Mouse (Mus musculus): ENCODE measurements around the gene Nxf1.

The Nxf1 gene

GRCm38 (mm10) chr19:8756635-8757387, at the start of gene Nxf1:
Gene Nxf1, plus strand, starts transcription at chr19:8757073.
- CTCF ChIA-PET = interaction anchor here in 2 of 4 experiments (0.9 to 1.7 kb wide), 6 partner anchors 10 to 41 kb away, joined by 3 to 10 read pairs (median 4); partner anchors contain the start of gene Tmem179b (in 1 of the 2)
- POLR2A ChIA-PET = interaction anchor here (0.5 to 15.6 kb wide), 140 partner anchors 8 to 1707 kb away, joined by 3 to 436 read pairs (median 5); partner anchors contain the start of genes Tmem179b (in 4 of the 4), 1700092M07Rik (in 3 of the 4), 1810009A15Rik (in 3 of the 4) and AC129217.1 (in 3 of the 4)

- ChIA-PET CTCF (interaction anchor here in 2 of 4 experiments (0.5 to 1.4 kb wide), 4 partner anchors 9 to 14 kb away, joined by 3 to 9 read pairs (median 6); partner anchors contain the start of gene Slc3a2 (in 1 of the 2)), POLR2A (interaction anchor here (0.6 to 23.4 kb wide), 36 partner anchors 7 to 1667 kb away, joined by 3 to 974 read pairs (median 4); partner anchors contain the start of genes Slc3a2 (in 4 of the 4), Nxf1 (in 2 of the 4), Tmem179b (in 2 of the 4) and 1810009A15Rik (in 1 of the 4))
Measured at GRCm38 (mm10) chr19:8708954-8709353, 47.9 kb upstream of the Nxf1 start.

GRCm38 (mm10) chr19:8710057-8710456, 46.8 kb upstream of the Nxf1 start:
- ChIA-PET POLR2A (interaction anchor here (0.6 to 23.4 kb wide), 35 partner anchors 8 to 1103 kb away, joined by 3 to 974 read pairs (median 4); partner anchors contain the start of genes Slc3a2 (in 4 of the 4), Hnrnpul2 (in 3 of the 4), 1810009A15Rik (in 2 of the 4) and Gm49416 (in 2 of the 4)), CTCF (interaction anchor here in 2 of 4 experiments (1.0 to 1.4 kb wide), 2 partner anchors 8 kb away, joined by 5 to 9 read pairs; no protein-coding TSS in a partner anchor)

GRCm38 (mm10) chr19:8711506-8711905, 45.4 kb upstream of the Nxf1 start:
- ChIA-PET POLR2A (interaction anchor here (0.6 to 23.4 kb wide), 26 partner anchors 9 to 1105 kb away, joined by 3 to 1732 read pairs (median 28); partner anchors contain the start of genes Slc3a2 (in 4 of the 4), Nxf1 (in 3 of the 4), 1700092M07Rik (in 2 of the 4) and Gng3 (in 2 of the 4)), CTCF (no interaction called here)

- ChIA-PET POLR2A (interaction anchor here (0.5 to 20.5 kb wide), 92 partner anchors 8 to 1771 kb away, joined by 3 to 1732 read pairs (median 7); partner anchors contain the start of genes Slc3a2 (in 4 of the 4), 1700092M07Rik (in 3 of the 4), 1810009A15Rik (in 3 of the 4) and Gm49416 (in 3 of the 4)), CTCF (interaction anchor here (0.7 to 3.3 kb wide), 9 partner anchors 10 to 1672 kb away, joined by 3 to 39 read pairs (median 3); partner anchors contain the start of genes Slc3a2 (in 2 of the 4) and Stip1 (in 1 of the 4))
Measured at GRCm38 (mm10) chr19:8711949-8712869, 44.7 kb upstream of the Nxf1 start.

- ChIA-PET POLR2A (interaction anchor here (0.6 to 20.5 kb wide), 147 partner anchors 8 to 1772 kb away, joined by 3 to 1732 read pairs (median 5); partner anchors contain the start of genes Slc3a2 (in 4 of the 4), 1700092M07Rik (in 3 of the 4), 1810009A15Rik (in 3 of the 4) and Gm49416 (in 3 of the 4)), CTCF (interaction anchor here (0.7 to 3.3 kb wide), 17 partner anchors 9 to 1673 kb away, joined by 3 to 39 read pairs (median 4); partner anchors contain the start of genes Slc3a2 (in 2 of the 4), Stip1 (in 1 of the 4), Tmem179b (in 1 of the 4) and Ttc9c (in 1 of the 4))
Measured at GRCm38 (mm10) chr19:8712870-8713305, 44.0 kb upstream of the Nxf1 start.

- CTCF ChIA-PET = interaction anchor here (0.5 to 3.3 kb wide), 21 partner anchors 9 to 1673 kb away, joined by 3 to 39 read pairs (median 4); partner anchors contain the start of genes Slc3a2 (in 3 of the 4), Stip1 (in 1 of the 4), Tmem179b (in 1 of the 4) and Ttc9c (in 1 of the 4)
- POLR2A ChIA-PET = interaction anchor here (0.6 to 20.5 kb wide), 175 partner anchors 9 to 1772 kb away, joined by 3 to 1732 read pairs (median 4); partner anchors contain the start of genes Slc3a2 (in 4 of the 4), 1700092M07Rik (in 3 of the 4), 1810009A15Rik (in 3 of the 4) and Gm49416 (in 3 of the 4)
Measured at GRCm38 (mm10) chr19:8713306-8713996, 43.4 kb upstream of the Nxf1 start.

- POLR2A ChIA-PET = interaction anchor here (0.7 to 20.5 kb wide), 126 partner anchors 8 to 1745 kb away, joined by 3 to 1732 read pairs (median 6); partner anchors contain the start of genes Slc3a2 (in 4 of the 4), 1700092M07Rik (in 3 of the 4), 1810009A15Rik (in 3 of the 4) and Gm49416 (in 3 of the 4)
- CTCF ChIA-PET = interaction anchor here (0.6 to 3.3 kb wide), 12 partner anchors 8 to 239 kb away, joined by 3 to 39 read pairs (median 4); partner anchors contain the start of genes Slc3a2 (in 3 of the 4), Tmem179b (in 1 of the 4), Ttc9c (in 1 of the 4) and Tut1 (in 1 of the 4)
Measured at GRCm38 (mm10) chr19:8713997-8714652, 42.7 kb upstream of the Nxf1 start.

- POLR2A ChIA-PET = interaction anchor here (0.6 to 20.5 kb wide), 79 partner anchors 7 to 1474 kb away, joined by 3 to 1732 read pairs (median 6); partner anchors contain the start of genes 1810009A15Rik (in 4 of the 4), Gm49416 (in 4 of the 4), Slc3a2 (in 4 of the 4) and Gng3 (in 3 of the 4)
- CTCF ChIA-PET = interaction anchor here in 3 of 4 experiments (0.5 to 3.3 kb wide), 5 partner anchors 8 to 1331 kb away, joined by 3 to 39 read pairs (median 3); partner anchors contain the start of gene Slc3a2 (in 2 of the 3)
Measured at GRCm38 (mm10) chr19:8714653-8715481, 42.0 kb upstream of the Nxf1 start.

- POLR2A ChIA-PET = interaction anchor here (0.6 to 20.5 kb wide), 86 partner anchors 9 to 1765 kb away, joined by 3 to 1732 read pairs (median 4); partner anchors contain the start of genes 1700092M07Rik (in 3 of the 4), 1810009A15Rik (in 3 of the 4), Eef1g (in 3 of the 4) and Gm49416 (in 3 of the 4)
- CTCF ChIA-PET = interaction anchor here in 2 of 4 experiments (0.6 to 1.8 kb wide), 10 partner anchors 12 to 1641 kb away, joined by 3 to 11 read pairs (median 4); partner anchors contain the start of gene Nxf1 (in 1 of the 2)
Measured at GRCm38 (mm10) chr19:8715868-8716766, 40.8 kb upstream of the Nxf1 start.

GRCm38 (mm10) chr19:8716767-8717475, 40.0 kb upstream of the Nxf1 start:
- POLR2A ChIA-PET = interaction anchor here (0.7 to 20.5 kb wide), 59 partner anchors 9 to 1677 kb away, joined by 3 to 1732 read pairs (median 5); partner anchors contain the start of genes 1700092M07Rik (in 3 of the 4), Slc3a2 (in 3 of the 4), 1810009A15Rik (in 2 of the 4) and Eef1g (in 2 of the 4)

GRCm38 (mm10) chr19:8718357-8718756, 38.5 kb upstream of the Nxf1 start:
- CTCF ChIA-PET = interaction anchor here (0.6 to 1.8 kb wide), 81 partner anchors 8 to 1616 kb away, joined by 3 to 21 read pairs (median 4); partner anchors contain the start of genes 1700092M07Rik (in 2 of the 4), Tut1 (in 2 of the 4), AC129217.1 (in 1 of the 4) and B3gat3 (in 1 of the 4)
- POLR2A ChIA-PET = interaction anchor here (0.6 to 20.5 kb wide), 43 partner anchors 8 to 1723 kb away, joined by 3 to 1732 read pairs (median 5); partner anchors contain the start of genes 1700092M07Rik (in 2 of the 4), 1810009A15Rik (in 2 of the 4), Gm49416 (in 2 of the 4) and Nxf1 (in 2 of the 4)

More at GRCm38 (mm10) chr19:8716767-8717475, 40.0 kb upstream of the Nxf1 start:
- CTCF ChIA-PET = interaction anchor here in 2 of 4 experiments (0.6 to 1.8 kb wide), 8 partner anchors 11 to 1641 kb away, joined by 3 to 10 read pairs (median 4); partner anchors contain the start of genes Nxf1 (in 1 of the 2) and Tmem179b (in 1 of the 2)

Data from embryonic stem cell, embryonic (primary cell).